Mouse (Mus musculus) G1E (cell line): ENCODE data around the gene Mrps12.

ENCODE experiments used
- CTCF ChIP-seq: IDR thresholded peaks from 2 replicates; pipeline ENCODE4 v1.5.1; 2012; ENCODE audit warnings: low read depth, low read length, inconsistent platforms, mixed read lengths
- GATA1 ChIP-seq: IDR thresholded peaks from 2 replicates; pipeline ENCODE4 v1.6.1; 2012; ENCODE audit warnings: borderline replicate concordance, low read length, inconsistent platforms, mixed read lengths
- GATA2 ChIP-seq: IDR thresholded peaks from 2 replicates; pipeline ENCODE4 v1.6.1; 2012; ENCODE audit warnings: low read depth, low read length, inconsistent platforms, borderline replicate concordance
- POLR2AphosphoS5 ChIP-seq: IDR thresholded peaks from 2 replicates; pipeline ENCODE4 v1.6.1; 2012; ENCODE audit warnings: low read depth, low read length, inconsistent platforms; ENCODE audit not compliant: insufficient replicate concordance
- TAL1 ChIP-seq: conservative IDR thresholded peaks from 2 replicates; pipeline ENCODE4 v1.6.1; 2012; ENCODE audit warnings: low read depth, low read length, inconsistent platforms, mixed read lengths

DNA sequence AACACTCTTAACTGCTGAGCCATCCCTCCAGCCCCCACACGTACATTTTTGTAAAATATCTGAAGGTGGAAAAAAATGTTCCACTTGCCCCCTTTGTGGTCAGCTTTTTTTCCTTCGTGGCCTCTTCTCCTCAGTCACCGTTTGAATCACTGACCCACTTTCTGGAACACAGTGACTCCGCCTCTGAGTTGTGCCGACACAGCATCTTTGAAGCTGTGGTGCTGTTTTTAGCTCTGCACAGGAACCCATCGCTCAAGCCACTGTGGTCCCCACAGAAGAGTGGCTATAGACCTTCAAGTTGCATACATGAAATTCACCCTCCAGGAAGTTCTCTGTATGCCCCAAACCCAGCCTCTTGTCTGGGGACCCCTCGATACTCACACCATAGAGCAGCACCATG, 39.2 kb upstream of the Mrps12 start:
- TF ChIP-seq GATA2: no peak
- TF ChIP-seq CTCF: no peak
- TF ChIP-seq GATA1: no peak
- no peak for TF ChIP-seq TAL1
- no peak for TF ChIP-seq POLR2AphosphoS5
